Mouse (Mus musculus) neural tube, embryonic 13.5 days (tissue): ENCODE data around the gene Hist1h3f. TPM values are rescaled to one million over a fixed set of nuclear protein-coding genes. Genes with fewer than 3 reads are reported as not detected.

Source experiments
- ATAC-seq: fragments of 200-750 bp; cut with Nextera tagmentation; 2 replicates; pipeline ENCODE4 v1.8.0; 2017; ENCODE audit warnings: low read depth, mild to moderate bottlenecking, moderate TSS enrichment, moderate library complexity
- H3K27ac ChIP-seq: fragments of 300-500 bp; sonication (generic); replicated peaks from 2 replicates; pipeline ENCODE4 v1.5.1; 2015; ENCODE audit warnings: moderate library complexity, mild to moderate bottlenecking, inconsistent platforms
- H3K27me3 ChIP-seq: fragments of 300-500 bp; sonication (generic); 2 replicates; pipeline ENCODE4 v1.6.1; 2015; ENCODE audit warnings: mild to moderate bottlenecking, inconsistent platforms
- H3K36me3 ChIP-seq: fragments of 300-500 bp; sonication (generic); 2 replicates; pipeline ENCODE4 v1.6.1; 2015; ENCODE audit warnings: mild to moderate bottlenecking, inconsistent platforms
- H3K4me1 ChIP-seq: fragments of 300-500 bp; sonication (generic); replicated peaks from 2 replicates; pipeline ENCODE4 v1.6.1; 2015; ENCODE audit warnings: inconsistent platforms
- H3K4me2 ChIP-seq: fragments of 300-500 bp; sonication (generic); 2 replicates; pipeline ENCODE4 v1.6.1; 2015; ENCODE audit warnings: inconsistent platforms, mild to moderate bottlenecking, moderate library complexity
- H3K4me3 ChIP-seq: fragments of 300-500 bp; sonication (generic); 2 replicates; pipeline ENCODE4 v1.5.1; 2015; ENCODE audit warnings: mild to moderate bottlenecking, inconsistent platforms
- H3K9ac ChIP-seq: fragments of 300-500 bp; sonication (generic); 2 replicates; pipeline ENCODE4 v1.6.1; 2015; ENCODE audit warnings: moderate library complexity, mild to moderate bottlenecking, inconsistent platforms
- H3K9me3 ChIP-seq: fragments of 300-500 bp; sonication (generic); 2 replicates; pipeline ENCODE4 v1.6.1; 2016; ENCODE audit warnings: inconsistent platforms
- WGBS: fragments of 180-500 bp; shearing (Covaris S2); methylation state at CpG from one replicate; pipeline ENCODE4 v1.1.7; 2015; 5-methylcytosine and 5-hydroxymethylcytosine counted together
- polyA plus RNA-seq: library from polyadenylated mRNA; unstranded; fragments of >200 nt; fragmentation: Nextera tagmentation; extraction: Ambion mirVana; gene quantifications from 2 replicates; pipeline ENCODE4 v1.2.1, GENCODE M21; 2015

Gene Hist1h3f
- polyA plus RNA-seq, 1 experiment from 2014 or later: not detected

DNA sequence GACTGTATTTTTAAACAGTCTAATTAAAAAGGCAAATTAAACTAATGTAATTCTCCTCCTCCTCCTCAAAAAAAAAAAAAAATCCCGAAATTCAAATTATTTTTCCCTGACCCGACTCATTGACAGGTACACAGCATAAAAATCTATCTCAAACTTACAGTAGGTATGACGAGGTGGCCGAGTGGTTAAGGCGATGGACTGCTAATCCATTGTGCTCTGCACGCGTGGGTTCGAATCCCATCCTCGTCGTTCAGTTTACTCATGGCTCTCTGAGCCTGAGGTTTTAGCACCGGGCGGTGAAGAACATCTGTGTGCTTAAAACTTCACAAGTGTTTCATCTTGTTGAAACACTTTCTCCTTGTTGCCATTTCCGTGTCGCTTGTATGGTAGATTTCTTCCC is 22.1 kb upstream of the Hist1h3f start:
- no peaks in the 10 kb centered on the region for H3K36me3 ChIP-seq
- WGBS: under 1% methylated on average over 14 of the region's 14 CpGs
- H3K9ac ChIP-seq: no peak overlapping the region
- H3K9me3 ChIP-seq: no peaks in the 10 kb centered on the region
- no peaks in the 10 kb centered on the region for H3K27me3 ChIP-seq
- H3K27ac ChIP-seq: no peak overlapping the region
- peak overlapping the region; percentile 26 for H3K4me2 ChIP-seq
- peaks cover 22% of the 10 kb centered on the region for H3K4me1 ChIP-seq
- no peak overlapping the region for H3K4me3 ChIP-seq
- ATAC-seq: no peak

DNA sequence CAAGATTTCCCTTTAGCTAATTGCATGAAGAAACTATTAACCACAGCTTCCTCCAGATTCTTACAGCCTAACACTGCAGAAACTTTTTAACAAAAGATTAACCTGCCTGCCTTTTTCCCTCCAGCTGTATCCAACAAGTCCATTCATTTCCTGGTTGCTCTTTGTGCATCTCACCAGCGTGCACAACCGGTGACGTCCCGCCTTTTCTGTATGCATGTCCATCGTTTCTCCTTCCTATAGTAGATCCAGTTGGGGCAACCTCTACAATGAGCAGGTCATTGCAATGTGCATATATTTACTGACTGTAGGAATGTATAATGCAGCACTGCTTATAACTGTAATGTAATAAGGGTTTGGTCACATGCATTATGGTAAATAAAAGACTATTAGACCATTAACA is 19.9 kb upstream of the Hist1h3f start:
- no peak for ATAC-seq
- 49% methylated on average over 5 of the region's 5 CpGs for WGBS
- Histone ChIP-seq H3K4me2 (no peak overlapping the region), H3K9ac (no peak overlapping the region), H3K9me3 (no peaks in the 10 kb centered on the region), H3K4me3 (no peak overlapping the region), H3K4me1 (peaks cover 28% of the 10 kb centered on the region), H3K36me3 (no peaks in the 10 kb centered on the region), H3K27me3 (no peaks in the 10 kb centered on the region), H3K27ac (no peak overlapping the region)

DNA sequence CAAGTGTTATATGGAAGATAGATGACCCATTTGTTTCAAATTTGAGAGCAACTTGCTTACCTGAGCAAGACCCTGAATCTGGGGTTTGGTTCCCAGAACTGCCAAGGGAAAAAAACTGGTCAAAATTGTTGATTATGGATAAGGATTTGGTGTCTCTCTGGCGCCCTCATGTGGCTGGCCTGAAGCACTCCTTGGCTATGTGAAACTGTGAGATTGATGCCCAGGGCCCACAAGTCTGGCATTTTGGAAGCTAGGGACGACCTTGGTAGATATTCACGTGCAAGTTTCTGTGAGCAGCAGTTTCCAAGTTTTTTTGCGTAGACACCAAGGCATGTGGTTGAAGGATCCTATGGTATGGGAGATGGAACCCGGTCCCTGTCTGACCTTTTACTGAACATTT is 19.2 kb upstream of the Hist1h3f start:
- H3K36me3 ChIP-seq: no peaks in the 10 kb centered on the region
- 0 out of 2 replicates have a peak, but pooled peaks have one; percentile 26 for ATAC-seq
- no peak overlapping the region for H3K27ac ChIP-seq
- H3K9me3 ChIP-seq: no peaks in the 10 kb centered on the region
- H3K9ac ChIP-seq: no peak overlapping the region
- H3K4me1 ChIP-seq: peaks cover 28% of the 10 kb centered on the region
- no peaks in the 10 kb centered on the region for H3K27me3 ChIP-seq
- H3K4me2 ChIP-seq: no peak overlapping the region
- WGBS: 10% methylated on average over 5 of the region's 5 CpGs
- no peak overlapping the region for H3K4me3 ChIP-seq

DNA sequence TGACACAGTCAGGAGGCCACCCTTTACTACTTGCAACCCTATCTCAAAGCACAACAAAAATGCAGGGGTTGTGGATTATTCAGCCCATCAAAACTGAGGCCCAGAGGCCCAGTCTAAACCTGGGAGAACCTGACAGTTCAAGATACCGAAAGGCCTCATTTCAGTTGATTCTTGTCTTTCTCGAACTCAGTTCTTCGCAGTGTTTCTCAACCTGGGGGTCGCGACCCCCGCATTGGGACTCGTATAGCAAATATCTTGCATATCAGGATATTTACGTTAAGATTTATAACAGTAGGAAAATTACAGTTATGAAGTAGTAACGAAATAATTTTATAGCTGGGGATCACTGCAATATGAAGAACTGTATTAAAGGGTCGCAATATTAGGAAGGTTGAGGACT is 18.0 kb upstream of the Hist1h3f start:
- Histone ChIP-seq H3K4me3 (peak overlapping the region; percentile 48), H3K9ac (no peak overlapping the region), H3K4me1 (peaks cover 28% of the 10 kb centered on the region), H3K9me3 (no peaks in the 10 kb centered on the region), H3K36me3 (no peaks in the 10 kb centered on the region), H3K27ac (no peak overlapping the region), H3K4me2 (peak overlapping the region; percentile 55), H3K27me3 (no peaks in the 10 kb centered on the region)
- WGBS: 4% methylated on average over 10 of the region's 10 CpGs
- no peak for ATAC-seq

DNA sequence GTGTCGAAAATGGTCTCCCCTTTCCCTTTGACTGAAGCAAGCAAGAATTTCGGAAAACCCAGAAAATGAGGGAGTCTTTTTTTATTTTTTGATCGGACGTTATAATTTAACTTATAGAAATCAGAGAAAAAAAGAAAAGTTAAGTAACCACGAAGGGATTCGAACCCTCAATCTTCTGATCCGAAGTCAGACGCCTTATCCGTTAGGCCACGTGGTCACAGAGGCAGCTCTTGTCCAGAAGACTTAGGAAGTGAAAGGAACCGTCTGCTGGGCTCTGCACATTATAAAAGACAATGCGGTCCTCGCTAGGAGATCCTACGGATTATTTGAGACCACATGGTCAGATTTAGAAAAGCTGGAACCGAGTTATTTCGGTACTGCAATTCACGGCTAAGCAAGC is 17.5 kb upstream of the Hist1h3f start:
- Histone ChIP-seq H3K9me3 (no peaks in the 10 kb centered on the region), H3K27ac (peak overlapping the region; percentile 83), H3K4me3 (peak overlapping the region; percentile 48), H3K9ac (peak overlapping the region; percentile 72), H3K4me1 (peaks cover 28% of the 10 kb centered on the region), H3K27me3 (no peaks in the 10 kb centered on the region), H3K4me2 (peak overlapping the region; percentile 55), H3K36me3 (no peaks in the 10 kb centered on the region)
- 0 out of 2 replicates have a peak, but pooled peaks have one; percentile 21 for ATAC-seq
- 1% methylated on average over 17 of the region's 17 CpGs for WGBS

DNA sequence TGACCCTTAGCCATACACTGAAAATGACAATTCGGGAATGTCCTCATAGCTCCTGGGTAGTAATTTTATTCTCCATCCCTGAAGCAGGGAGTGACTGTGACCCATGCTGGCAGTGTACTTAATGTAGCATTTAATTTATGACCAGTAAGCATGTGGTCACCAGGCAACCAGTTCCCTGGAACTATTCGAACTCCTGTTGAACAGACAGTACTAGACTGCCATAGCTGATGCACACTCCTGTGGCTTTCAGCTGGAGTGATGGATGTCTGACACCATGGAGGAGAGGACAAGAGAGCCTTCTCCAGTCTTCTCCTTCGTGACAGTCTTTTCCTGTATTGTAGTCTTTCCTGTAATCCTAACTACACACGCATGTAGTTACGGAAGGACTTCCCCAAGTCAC is 14.8 kb upstream of the Hist1h3f start:
- H3K4me2 ChIP-seq: peak overlapping the region; percentile 74; the same call in 1 of the 2 replicates
- peaks cover 45% of the 10 kb centered on the region for H3K4me1 ChIP-seq
- no peaks in the 10 kb centered on the region for H3K9me3 ChIP-seq
- H3K27me3 ChIP-seq: no peaks in the 10 kb centered on the region
- no peak for ATAC-seq
- H3K36me3 ChIP-seq: no peaks in the 10 kb centered on the region
- H3K27ac ChIP-seq: no peak overlapping the region
- 35% methylated on average over 5 of the region's 5 CpGs for WGBS
- H3K4me3 ChIP-seq: no peak overlapping the region
- no peak overlapping the region for H3K9ac ChIP-seq

DNA sequence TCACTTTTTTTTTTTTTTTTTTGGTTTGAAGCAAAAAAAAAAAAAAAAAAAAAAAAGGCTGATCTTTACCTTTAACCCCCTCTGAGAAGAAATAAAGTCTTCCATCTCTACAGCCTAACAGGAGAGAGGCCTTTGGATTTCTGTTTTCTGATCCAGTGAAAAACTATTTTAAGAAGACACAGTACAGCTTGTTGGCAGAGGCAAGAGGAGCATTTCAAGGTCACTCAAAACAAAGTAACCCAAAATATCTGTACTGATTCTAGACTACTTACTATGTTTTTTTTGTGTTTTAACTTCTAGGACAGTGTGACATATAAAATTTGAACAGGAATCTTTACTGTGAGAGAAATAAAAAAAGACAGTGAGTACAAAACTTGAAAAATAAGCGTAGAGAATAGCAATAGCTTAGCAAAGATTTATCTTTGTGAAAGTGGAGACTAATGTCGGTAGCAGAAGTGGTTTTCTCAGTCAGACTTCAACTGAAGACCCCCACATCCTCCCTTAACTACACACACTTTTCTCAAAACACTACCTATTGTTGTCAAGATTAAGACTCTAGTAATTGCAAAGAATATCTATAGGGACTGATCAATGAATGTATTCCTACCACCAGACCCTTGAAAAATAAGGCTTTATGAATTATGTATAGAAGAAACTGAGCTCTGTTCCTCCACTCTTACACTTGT is 14.2 kb upstream of the Hist1h3f start:
- Histone ChIP-seq H3K4me3 (peak overlapping the region; percentile 59), H3K9ac (peak overlapping the region; percentile 85), H3K27ac (peak overlapping the region; percentile 96), H3K9me3 (no peaks in the 10 kb centered on the region), H3K36me3 (no peaks in the 10 kb centered on the region), H3K4me2 (peak overlapping the region; percentile 74), H3K27me3 (no peaks in the 10 kb centered on the region), H3K4me1 (peaks cover 51% of the 10 kb centered on the region)
- WGBS: 30% methylated on average over 2 of the region's 2 CpGs
- no peak for ATAC-seq

DNA sequence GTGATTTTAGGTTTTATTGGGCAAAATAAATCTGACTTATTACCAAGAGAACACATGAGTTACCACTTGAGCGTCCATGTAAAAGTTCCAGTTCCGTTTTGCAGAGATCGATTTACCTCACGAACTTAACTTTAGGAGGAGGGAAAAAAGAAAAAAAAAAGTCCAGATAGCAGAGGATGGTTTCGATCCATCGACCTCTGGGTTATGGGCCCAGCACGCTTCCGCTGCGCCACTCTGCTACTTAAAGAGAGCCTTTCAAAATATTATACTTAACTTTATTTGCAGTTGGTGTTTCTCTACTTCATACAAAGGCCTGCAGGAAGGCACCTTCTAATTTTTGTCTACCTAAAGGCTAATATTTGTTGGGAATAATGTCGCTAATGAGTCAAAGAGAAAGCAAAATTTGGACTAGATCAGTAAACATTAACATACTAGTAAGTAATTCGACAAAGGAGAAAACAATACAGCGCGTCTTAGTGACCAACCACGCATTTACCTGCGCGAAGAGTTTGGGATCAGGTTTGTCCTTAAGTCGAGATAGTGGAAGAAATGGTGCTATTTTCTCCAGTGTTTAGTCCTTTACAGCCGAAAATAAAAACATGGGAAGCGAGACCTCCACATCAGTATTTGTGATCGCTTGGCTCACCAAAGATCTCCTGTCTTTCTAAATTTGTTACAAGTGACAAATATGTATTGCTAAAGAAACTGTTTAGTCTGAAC is 13.5 kb upstream of the Hist1h3f start:
- under 1% methylated on average over 20 of the region's 20 CpGs for WGBS
- Histone ChIP-seq H3K4me3 (peak overlapping the region; percentile 59), H3K27ac (peak overlapping the region; percentile 96), H3K4me2 (peak overlapping the region; percentile 74), H3K27me3 (no peaks in the 10 kb centered on the region), H3K9ac (peak overlapping the region; percentile 85), H3K4me1 (peaks cover 50% of the 10 kb centered on the region), H3K36me3 (no peaks in the 10 kb centered on the region), H3K9me3 (no peaks in the 10 kb centered on the region)
- no peak for ATAC-seq

DNA sequence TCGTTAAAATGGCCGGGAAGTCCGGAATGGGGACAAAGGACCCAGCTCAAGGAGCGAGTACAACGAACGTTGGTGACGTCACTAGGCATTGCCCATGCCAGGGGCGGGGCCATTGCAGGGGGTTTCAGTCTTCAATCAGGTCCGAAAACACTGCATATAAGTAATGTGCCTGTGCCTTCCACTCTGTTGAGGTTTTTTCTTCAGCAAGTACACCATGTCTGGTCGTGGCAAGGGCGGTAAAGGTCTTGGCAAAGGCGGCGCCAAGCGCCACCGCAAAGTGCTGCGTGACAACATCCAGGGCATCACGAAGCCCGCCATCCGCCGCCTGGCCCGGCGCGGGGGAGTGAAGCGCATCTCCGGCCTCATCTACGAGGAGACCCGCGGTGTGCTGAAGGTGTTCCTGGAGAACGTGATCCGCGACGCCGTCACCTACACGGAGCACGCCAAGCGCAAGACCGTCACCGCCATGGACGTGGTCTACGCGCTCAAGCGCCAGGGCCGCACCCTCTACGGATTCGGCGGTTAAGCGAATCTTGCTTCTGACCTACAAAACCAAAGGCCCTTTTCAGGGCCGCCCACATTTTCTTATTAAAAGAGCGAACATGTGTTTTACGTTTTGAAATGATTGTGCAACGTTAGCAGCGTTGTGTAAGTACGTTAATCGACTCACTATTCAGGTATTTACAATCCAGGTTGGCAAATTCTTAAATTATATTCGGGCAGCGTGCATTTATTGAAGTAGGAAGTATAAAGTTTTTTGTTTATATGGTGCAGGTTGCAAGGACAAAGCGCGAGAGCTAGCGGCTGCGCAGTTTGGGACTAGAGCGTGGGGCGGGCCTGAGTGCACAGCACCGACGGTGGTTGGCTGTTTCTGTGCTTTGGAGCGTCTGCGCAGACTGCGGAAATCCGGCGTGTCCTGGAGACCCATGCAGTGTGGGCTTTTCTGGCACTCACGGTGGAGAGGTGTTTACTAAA is 12.7 kb upstream of the Hist1h3f start, which contains the start of gene Hist1h4h:
Gene Hist1h4h (plus strand): TSS at position 150 of the 975 bp plus-strand sequence.
- no peaks in the 10 kb centered on the region for H3K36me3 ChIP-seq
- H3K4me3 ChIP-seq: peak within 1 kb of the TSS; percentile 59
- H3K27ac ChIP-seq: peak within 1 kb of the TSS; percentile 96
- no peaks in the 10 kb centered on the region for H3K9me3 ChIP-seq
- no peaks in the 10 kb centered on the region for H3K27me3 ChIP-seq
- H3K4me1 ChIP-seq: peaks cover 51% of the 10 kb centered on the region
- ATAC-seq: peak; percentile 93
- WGBS: under 1% methylated on average over 62 of the region's 70 CpGs
- peak within 1 kb of the TSS; percentile 74 for H3K4me2 ChIP-seq
- peak within 1 kb of the TSS; percentile 85 for H3K9ac ChIP-seq

DNA sequence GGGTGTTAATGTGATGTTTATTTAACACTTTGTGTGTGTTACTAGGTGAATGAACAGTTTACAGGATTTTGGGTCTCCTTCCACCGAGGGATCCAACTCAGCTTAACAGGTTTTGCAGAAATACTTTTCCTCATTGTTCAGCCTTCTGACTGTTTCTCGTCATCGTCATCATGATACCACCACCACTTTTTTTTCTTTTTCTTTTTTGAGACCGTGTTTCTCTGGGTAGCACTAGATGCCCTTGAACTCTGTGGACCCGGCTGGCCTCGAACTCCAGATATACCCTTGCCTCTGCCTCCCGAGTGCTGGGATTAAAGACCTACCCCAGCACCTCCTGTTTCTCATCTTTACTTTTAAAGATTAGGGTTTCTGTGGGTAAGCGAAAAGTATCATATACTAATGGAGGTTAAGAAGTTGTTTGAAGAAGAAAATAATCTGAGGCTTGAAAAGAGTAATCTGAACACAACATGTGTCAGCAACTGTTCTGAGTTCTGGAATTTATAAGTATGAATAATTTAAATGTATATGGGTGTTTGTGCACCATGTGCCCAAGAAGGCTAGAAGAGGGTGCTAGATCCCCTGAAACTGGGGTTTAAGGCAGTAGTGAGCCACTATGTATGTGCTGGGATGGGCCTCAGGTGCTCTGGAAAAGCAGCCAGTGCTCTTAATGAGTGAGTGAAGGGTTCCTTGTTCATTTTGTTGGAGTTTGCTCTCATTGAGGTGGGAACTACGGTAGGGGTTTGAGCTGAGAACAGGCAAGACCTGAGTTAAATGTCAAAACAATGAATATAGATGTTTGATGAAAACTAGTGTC is 11.4 kb upstream of the Hist1h3f start:
- no peak for ATAC-seq

More for the DNA sequence above, 11.4 kb upstream of the Hist1h3f start:
- Histone ChIP-seq H3K4me1 (peaks cover 58% of the 10 kb centered on the region), H3K4me2 (peak overlapping the region; percentile 74), H3K9me3 (no peaks in the 10 kb centered on the region), H3K9ac (peak overlapping the region; percentile 85), H3K27ac (peak overlapping the region; percentile 96; the same call in 1 of the 2 replicates), H3K4me3 (peak overlapping the region; percentile 59), H3K27me3 (no peaks in the 10 kb centered on the region), H3K36me3 (no peaks in the 10 kb centered on the region)
- 23% methylated on average over 9 of the region's 9 CpGs for WGBS
